Mouse (Mus musculus): ENCODE measurements around the gene Matk. TPM values are rescaled to one million over a fixed set of nuclear protein-coding genes. Genes with fewer than 3 reads are reported as not detected.
A peak's percentile ranks its signal among the peaks of the same experiment; 100 is the strongest.

The Matk gene
- polyA plus RNA-seq, 1 experiment from 2014 or later: 2.6 TPM

GRCm38 (mm10) chr10:81301321-81301720 lies 48.6 kb downstream of the Matk start:
- Histone ChIP-seq H3K4me1 (replicated peaks; ENCODE audit: control insufficient read depth, insufficient read depth, low read length) (peaks cover 2% of the 10 kb centered on the region; the same call in 1 of the 2 replicates), H3K4me2 (ENCODE audit: low read depth, low read length, severe bottlenecking) (no peak overlapping the region), H3K27ac (ENCODE audit: low read depth, low read length) (no peak overlapping the region), H3K27me3 (ENCODE audit: control insufficient read depth, insufficient read depth, low read length) (no peaks in the 10 kb centered on the region), H3K4me3 (ENCODE audit: low read depth, low read length) (no peak overlapping the region), H3K36me3 (ENCODE audit: control insufficient read depth, insufficient read depth, low read length) (no peaks in the 10 kb centered on the region), H3K9me3 (ENCODE audit: control insufficient read depth, low read length) (no peaks in the 10 kb centered on the region), H3K9ac (ENCODE audit: low read length) (no peak overlapping the region)
- WGBS: 85% methylated on average over 9 of the region's 9 CpGs
- DNase-seq (ENCODE audit: low spot score): no peak
- no peak for ATAC-seq (replicated peaks; ENCODE audit: low FRiP score)

GRCm38 (mm10) chr10:81302288-81302687 lies 49.6 kb downstream of the Matk start:
- no peak overlapping the region for H3K27ac ChIP-seq (ENCODE audit: low read depth, low read length)
- no peaks in the 10 kb centered on the region for H3K9me3 ChIP-seq (ENCODE audit: control insufficient read depth, low read length)
- peaks cover 5% of the 10 kb centered on the region; the same call in 1 of the 2 replicates for H3K36me3 ChIP-seq (ENCODE audit: control insufficient read depth, insufficient read depth, low read length)
- H3K9ac ChIP-seq (ENCODE audit: low read length): 0 out of 2 replicates have a peak overlapping the region, but pooled peaks have one; percentile 6
- DNase-seq (ENCODE audit: low spot score) (no peak), ATAC-seq (replicated peaks; ENCODE audit: low FRiP score) (no peak)
- peaks cover under 1% of the 10 kb centered on the region; the same call in 1 of the 2 replicates for H3K4me1 ChIP-seq (replicated peaks; ENCODE audit: control insufficient read depth, insufficient read depth, low read length)
- no peak overlapping the region for H3K4me3 ChIP-seq (ENCODE audit: low read depth, low read length)
- H3K27me3 ChIP-seq (ENCODE audit: control insufficient read depth, insufficient read depth, low read length): no peaks in the 10 kb centered on the region
- H3K4me2 ChIP-seq (ENCODE audit: low read depth, low read length, severe bottlenecking): no peak overlapping the region
- WGBS: 76% methylated on average over 4 of the region's 4 CpGs

DNA sequence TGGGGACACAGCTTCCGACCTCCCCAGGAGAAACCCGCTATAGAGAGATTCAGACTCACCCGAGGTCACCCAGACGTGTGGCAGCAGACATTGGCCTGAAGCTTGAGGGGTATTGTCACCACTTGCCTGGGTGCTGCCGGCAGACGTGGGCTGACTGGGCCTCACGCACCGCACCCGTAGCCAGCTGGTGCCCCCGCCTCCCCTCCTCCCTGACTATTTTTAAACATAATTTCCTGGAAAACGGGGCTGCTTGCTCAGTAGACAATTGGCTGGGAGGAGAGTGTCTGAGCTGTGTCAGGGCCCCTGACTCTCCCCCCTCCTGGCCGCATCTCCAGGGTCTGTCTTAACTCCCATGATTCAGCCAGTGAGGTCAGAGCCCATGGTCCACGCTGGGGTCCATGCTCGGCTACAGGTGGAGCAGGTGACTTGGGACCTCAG lies 50.1 kb downstream of the Matk start:
- 82% methylated on average over 14 of the region's 14 CpGs for WGBS
- Histone ChIP-seq H3K36me3 (ENCODE audit: control insufficient read depth, insufficient read depth, low read length) (peaks cover 8% of the 10 kb centered on the region; the same call in 1 of the 2 replicates), H3K27ac (ENCODE audit: low read depth, low read length) (no peak overlapping the region), H3K9me3 (ENCODE audit: control insufficient read depth, low read length) (no peaks in the 10 kb centered on the region), H3K9ac (ENCODE audit: low read length) (no peak overlapping the region), H3K4me1 (replicated peaks; ENCODE audit: control insufficient read depth, insufficient read depth, low read length) (no peaks in the 10 kb centered on the region; the same call in 1 of the 2 replicates), H3K4me2 (ENCODE audit: low read depth, low read length, severe bottlenecking) (no peak overlapping the region), H3K4me3 (ENCODE audit: low read depth, low read length) (no peak overlapping the region), H3K27me3 (ENCODE audit: control insufficient read depth, insufficient read depth, low read length) (no peaks in the 10 kb centered on the region)
- DNase-seq (ENCODE audit: low spot score) (no peak), ATAC-seq (replicated peaks; ENCODE audit: low FRiP score) (no peak)

GRCm38 (mm10) chr10:81303258-81303657 lies 50.5 kb downstream of the Matk start:
- Histone ChIP-seq H3K4me1 (replicated peaks; ENCODE audit: control insufficient read depth, insufficient read depth, low read length) (no peaks in the 10 kb centered on the region; the same call in 1 of the 2 replicates), H3K9ac (ENCODE audit: low read length) (no peak overlapping the region), H3K9me3 (ENCODE audit: control insufficient read depth, low read length) (no peaks in the 10 kb centered on the region), H3K27ac (ENCODE audit: low read depth, low read length) (no peak overlapping the region), H3K27me3 (ENCODE audit: control insufficient read depth, insufficient read depth, low read length) (no peaks in the 10 kb centered on the region), H3K36me3 (ENCODE audit: control insufficient read depth, insufficient read depth, low read length) (peaks cover 13% of the 10 kb centered on the region), H3K4me3 (ENCODE audit: low read depth, low read length) (no peak overlapping the region), H3K4me2 (ENCODE audit: low read depth, low read length, severe bottlenecking) (no peak overlapping the region)
- DNase-seq (ENCODE audit: low spot score) (no peak), ATAC-seq (replicated peaks; ENCODE audit: low FRiP score) (no peak)
- WGBS: 78% methylated on average over 10 of the region's 10 CpGs

DNA sequence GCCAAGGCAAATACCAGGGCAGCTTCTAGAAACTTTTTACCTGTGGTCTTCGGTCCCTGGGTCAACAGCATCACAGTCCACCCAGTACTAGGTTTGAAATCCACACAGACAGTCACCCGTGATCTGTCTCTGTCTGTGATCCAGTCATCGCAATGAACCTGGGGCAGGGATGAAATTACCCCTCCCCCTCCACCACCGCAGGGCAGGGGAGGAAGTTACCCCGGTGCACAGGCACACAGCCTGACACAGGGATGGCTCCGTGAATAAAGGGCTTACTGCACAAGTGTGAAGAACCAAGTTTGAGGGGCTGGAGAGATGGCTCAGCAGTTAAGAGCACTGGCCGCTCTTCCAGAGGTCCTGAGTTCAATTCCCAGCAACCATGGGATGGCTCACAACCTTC lies 51.0 kb downstream of the Matk start:
- ATAC-seq (replicated peaks; ENCODE audit: low FRiP score) (no peak), DNase-seq (ENCODE audit: low spot score) (no peak)
- Histone ChIP-seq H3K27ac (ENCODE audit: low read depth, low read length) (no peak overlapping the region), H3K4me3 (ENCODE audit: low read depth, low read length) (no peak overlapping the region), H3K4me2 (ENCODE audit: low read depth, low read length, severe bottlenecking) (no peak overlapping the region), H3K9ac (ENCODE audit: low read length) (no peak overlapping the region), H3K9me3 (ENCODE audit: control insufficient read depth, low read length) (no peaks in the 10 kb centered on the region), H3K4me1 (replicated peaks; ENCODE audit: control insufficient read depth, insufficient read depth, low read length) (no peaks in the 10 kb centered on the region; the same call in 1 of the 2 replicates), H3K36me3 (ENCODE audit: control insufficient read depth, insufficient read depth, low read length) (peaks cover 13% of the 10 kb centered on the region), H3K27me3 (ENCODE audit: control insufficient read depth, insufficient read depth, low read length) (no peaks in the 10 kb centered on the region)
- WGBS: 83% methylated on average over 7 of the region's 7 CpGs

DNA sequence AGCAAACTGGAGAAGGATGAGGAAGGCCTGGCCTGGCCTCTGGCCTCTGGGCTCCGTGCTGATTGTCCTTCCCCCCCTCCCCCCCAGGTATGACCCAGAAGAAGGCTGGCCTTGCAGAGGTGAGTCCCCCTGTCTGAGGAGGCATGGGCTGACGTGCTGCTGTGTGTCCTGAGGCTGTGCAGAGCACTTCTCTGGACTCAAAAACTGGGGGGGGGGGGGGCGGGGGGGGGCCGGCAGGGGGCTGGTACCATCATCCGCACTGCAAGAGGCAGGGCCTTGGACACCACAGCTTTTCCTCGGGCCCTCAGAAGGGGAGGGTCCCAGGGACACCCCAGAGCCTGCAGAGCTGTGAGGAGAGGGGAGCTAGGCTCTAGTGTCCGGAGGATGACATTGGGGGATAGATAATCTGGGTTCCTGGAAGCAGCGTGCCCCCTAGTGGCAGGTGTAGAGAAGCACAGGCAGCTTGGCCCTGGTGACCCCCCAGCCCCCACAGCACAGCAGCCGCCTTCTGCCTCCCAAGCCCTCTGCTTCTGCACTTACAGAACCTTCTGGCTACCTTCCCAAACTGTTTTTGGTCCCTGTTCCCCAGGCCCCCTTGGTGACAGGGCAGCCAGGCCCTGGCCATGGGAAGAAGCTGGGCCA lies 52.0 kb downstream of the Matk start:
- Histone ChIP-seq H3K4me2 (ENCODE audit: low read depth, low read length, severe bottlenecking) (no peak overlapping the region), H3K36me3 (ENCODE audit: control insufficient read depth, insufficient read depth, low read length) (peaks cover 17% of the 10 kb centered on the region), H3K27ac (ENCODE audit: low read depth, low read length) (no peak overlapping the region), H3K9me3 (ENCODE audit: control insufficient read depth, low read length) (no peaks in the 10 kb centered on the region), H3K4me1 (replicated peaks; ENCODE audit: control insufficient read depth, insufficient read depth, low read length) (no peaks in the 10 kb centered on the region; the same call in 1 of the 2 replicates), H3K27me3 (ENCODE audit: control insufficient read depth, insufficient read depth, low read length) (no peaks in the 10 kb centered on the region), H3K4me3 (ENCODE audit: low read depth, low read length) (no peak overlapping the region), H3K9ac (ENCODE audit: low read length) (no peak overlapping the region; the same call in 1 of the 2 replicates)
- DNase-seq (ENCODE audit: low spot score): peak; percentile 77
- 31% methylated on average over 6 of the region's 9 CpGs for WGBS
- peak; percentile 61; the same call in 1 of the 2 replicates for ATAC-seq (replicated peaks; ENCODE audit: low FRiP score)

- H3K4me2 ChIP-seq (ENCODE audit: low read depth, low read length, severe bottlenecking): no peak overlapping the region
- H3K9ac ChIP-seq (ENCODE audit: low read length): no peak overlapping the region
- 96% methylated on average over 14 of the region's 14 CpGs for WGBS
- DNase-seq (ENCODE audit: low spot score) (no peak), ATAC-seq (replicated peaks; ENCODE audit: low FRiP score) (no peak)
- H3K36me3 ChIP-seq (ENCODE audit: control insufficient read depth, insufficient read depth, low read length): peaks cover 17% of the 10 kb centered on the region
- no peak overlapping the region for H3K4me3 ChIP-seq (ENCODE audit: low read depth, low read length)
- no peaks in the 10 kb centered on the region for H3K9me3 ChIP-seq (ENCODE audit: control insufficient read depth, low read length)
- no peak overlapping the region for H3K27ac ChIP-seq (ENCODE audit: low read depth, low read length)
- no peaks in the 10 kb centered on the region; the same call in 1 of the 2 replicates for H3K4me1 ChIP-seq (replicated peaks; ENCODE audit: control insufficient read depth, insufficient read depth, low read length)
- H3K27me3 ChIP-seq (ENCODE audit: control insufficient read depth, insufficient read depth, low read length): no peaks in the 10 kb centered on the region
Measured at GRCm38 (mm10) chr10:81305663-81306062, 52.9 kb downstream of the Matk start.

- WGBS: 96% methylated on average over 12 of the region's 12 CpGs
- Histone ChIP-seq H3K27ac (ENCODE audit: low read depth, low read length) (no peak overlapping the region), H3K9ac (ENCODE audit: low read length) (no peak overlapping the region)
Measured at GRCm38 (mm10) chr10:81306173-81306668, 53.5 kb downstream of the Matk start.

More at GRCm38 (mm10) chr10:81306173-81306668, 53.5 kb downstream of the Matk start:
- Histone ChIP-seq H3K4me3 (ENCODE audit: low read depth, low read length) (no peak overlapping the region), H3K27me3 (ENCODE audit: control insufficient read depth, insufficient read depth, low read length) (no peaks in the 10 kb centered on the region), H3K9me3 (ENCODE audit: control insufficient read depth, low read length) (no peaks in the 10 kb centered on the region), H3K4me1 (replicated peaks; ENCODE audit: control insufficient read depth, insufficient read depth, low read length) (no peaks in the 10 kb centered on the region; the same call in 1 of the 2 replicates), H3K36me3 (ENCODE audit: control insufficient read depth, insufficient read depth, low read length) (peaks cover 17% of the 10 kb centered on the region), H3K4me2 (ENCODE audit: low read depth, low read length, severe bottlenecking) (no peak overlapping the region)
- ATAC-seq (replicated peaks; ENCODE audit: low FRiP score): no peak
- DNase-seq (ENCODE audit: low spot score): no peak
